Mouse (Mus musculus) ovary, postnatal 36 days (tissue): ENCODE results near the gene Cers5.
"Not testable (repeated sequence)": the region's sequence is repeated elsewhere in the genome, so short reads cannot be mapped to it uniquely, and the experiment has no call there.

ENCODE experiments used
- DNase-seq: peaks from one replicate; pipeline ENCODE4 v3.0.0; 2022; ENCODE audit warnings: low spot score, mixed read lengths

The Cers5 gene

DNA sequence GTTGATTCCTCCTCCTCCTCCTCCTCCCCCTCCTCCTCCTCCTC lies at the start of gene Cers5:
Gene Cers5 (minus strand): TSS at position 5 of the 44 bp plus-strand sequence.
- not testable (repeated sequence) for DNase-seq

DNA sequence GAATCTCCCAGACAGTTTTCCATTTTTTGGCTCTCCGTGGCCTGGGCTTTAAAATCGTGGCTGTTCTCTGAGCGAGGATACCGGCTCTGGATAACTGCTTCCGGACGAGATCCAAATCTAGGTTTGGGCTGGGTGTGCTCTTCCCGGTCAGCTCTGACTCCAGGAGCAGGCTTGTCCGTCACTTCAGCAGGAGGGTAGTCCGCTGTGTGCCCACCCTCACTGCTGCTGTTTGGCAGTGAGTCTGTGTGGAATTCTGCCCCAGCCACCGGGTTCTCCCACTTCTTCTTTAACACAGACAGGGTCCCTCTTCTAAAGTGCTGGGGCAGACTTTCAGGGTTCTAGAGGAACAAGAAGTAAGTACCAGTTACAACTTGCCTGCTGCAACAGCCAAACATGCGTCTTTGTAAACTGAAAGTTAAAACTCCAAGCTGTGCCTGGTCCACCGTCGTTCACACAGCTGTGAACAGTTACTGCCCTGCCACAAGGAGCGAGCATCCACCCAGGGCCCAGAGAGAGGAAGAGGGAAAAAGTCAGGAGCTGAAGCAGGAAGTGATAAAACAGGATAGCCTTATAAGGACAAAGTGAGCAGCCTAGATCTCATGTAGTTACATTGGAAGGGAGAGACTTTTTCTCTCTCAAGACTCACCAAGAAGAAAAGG lies 47.1 kb upstream of the Cers5 start:
- DNase-seq: peak; percentile 43

DNA sequence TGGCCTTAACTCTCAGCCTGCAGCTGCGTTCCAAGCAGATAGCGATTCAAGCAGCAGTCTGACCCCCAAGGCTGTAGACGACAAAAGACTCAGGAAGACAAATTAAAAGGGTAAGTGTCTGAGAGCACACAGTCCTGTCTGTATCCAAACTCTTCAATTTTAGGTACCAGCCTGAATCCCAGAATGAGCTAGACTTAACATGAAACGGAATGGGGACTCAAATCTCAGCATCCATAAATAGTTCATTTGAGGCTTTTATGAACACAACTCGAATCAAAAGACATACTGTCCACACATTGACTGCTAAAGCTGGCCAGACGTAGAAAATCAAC lies 46.4 kb upstream of the Cers5 start:
- no peak for DNase-seq

DNA sequence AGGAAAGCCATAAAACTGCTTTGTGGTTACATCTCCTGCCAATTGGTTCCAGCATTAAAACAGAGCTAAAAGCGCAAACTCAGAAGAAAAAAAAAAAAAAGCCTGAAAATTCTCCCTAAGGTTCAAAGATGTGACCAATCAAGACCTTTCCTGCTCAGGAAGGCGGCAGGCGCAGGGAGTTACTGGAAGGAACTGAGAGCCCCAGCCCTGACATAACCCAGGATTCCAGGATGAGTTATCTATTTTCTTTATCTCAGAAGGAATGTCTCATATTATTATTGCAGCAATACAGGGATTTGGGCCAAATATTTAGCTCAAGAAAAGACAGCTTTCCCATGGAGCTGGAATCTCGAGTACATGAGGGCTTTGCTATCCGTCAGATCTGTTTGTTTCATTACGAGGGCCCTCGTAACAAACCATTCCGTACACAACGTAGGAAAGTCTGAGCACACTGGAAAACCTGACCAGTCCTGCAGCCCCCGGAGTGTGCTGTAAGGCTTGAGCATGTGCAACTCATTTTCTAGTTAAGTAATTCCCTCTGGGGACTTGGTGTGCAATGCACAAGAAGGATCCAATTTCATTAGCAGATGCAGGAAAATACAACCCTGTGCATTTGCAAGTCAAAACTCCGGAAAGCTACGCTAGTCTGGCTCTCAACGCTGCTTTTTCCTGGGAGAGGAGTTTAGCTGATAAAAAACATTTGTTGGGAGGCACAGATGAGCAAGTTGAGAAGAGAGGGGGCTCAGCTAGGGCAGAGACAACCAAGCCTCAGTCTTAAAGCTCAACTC lies 45.8 kb upstream of the Cers5 start:
- DNase-seq: peak; percentile 16

DNA sequence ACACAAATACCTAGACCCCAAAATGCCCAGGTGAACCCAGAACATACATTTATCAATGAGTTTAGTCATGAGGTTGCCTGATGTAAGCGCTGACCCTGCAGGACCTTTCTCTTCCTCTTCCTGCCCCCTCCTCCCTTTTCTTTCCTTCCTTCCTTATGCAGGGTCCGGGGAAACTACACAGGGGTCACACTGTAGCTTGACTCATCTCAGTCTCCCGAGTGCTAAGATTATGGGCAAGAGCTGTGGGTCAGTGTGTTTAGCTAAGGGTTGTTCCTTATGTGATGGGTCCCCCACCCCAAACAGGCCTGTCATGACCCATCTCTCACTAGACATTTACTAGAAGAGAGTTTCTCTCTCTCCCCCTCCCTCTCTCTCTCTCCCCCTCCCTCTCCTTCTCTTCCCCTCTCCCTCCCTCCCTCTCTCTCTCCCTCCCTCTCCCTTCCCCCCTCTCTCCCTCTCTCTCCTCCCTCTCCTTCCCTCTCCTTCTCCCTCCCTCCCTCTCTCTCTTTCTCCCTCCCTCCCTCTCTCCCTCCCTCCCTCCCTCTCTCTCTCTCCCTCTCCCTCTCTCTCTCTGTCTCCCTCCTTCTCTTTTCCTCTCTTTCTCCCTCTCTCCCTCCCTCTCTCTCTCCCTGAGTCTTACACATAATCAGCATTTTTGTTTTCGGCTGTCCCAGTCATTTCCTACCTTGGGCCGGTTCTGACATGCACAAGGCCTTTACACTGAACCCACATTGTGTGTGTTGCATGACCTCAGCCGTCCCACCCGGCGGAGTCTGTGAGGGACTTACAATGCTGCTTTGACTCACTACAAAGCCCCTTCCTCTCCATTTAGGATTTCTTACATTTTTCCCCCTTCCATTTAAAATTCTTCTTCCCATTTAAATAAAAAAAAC lies 44.9 kb upstream of the Cers5 start:
- no peak for DNase-seq

DNA sequence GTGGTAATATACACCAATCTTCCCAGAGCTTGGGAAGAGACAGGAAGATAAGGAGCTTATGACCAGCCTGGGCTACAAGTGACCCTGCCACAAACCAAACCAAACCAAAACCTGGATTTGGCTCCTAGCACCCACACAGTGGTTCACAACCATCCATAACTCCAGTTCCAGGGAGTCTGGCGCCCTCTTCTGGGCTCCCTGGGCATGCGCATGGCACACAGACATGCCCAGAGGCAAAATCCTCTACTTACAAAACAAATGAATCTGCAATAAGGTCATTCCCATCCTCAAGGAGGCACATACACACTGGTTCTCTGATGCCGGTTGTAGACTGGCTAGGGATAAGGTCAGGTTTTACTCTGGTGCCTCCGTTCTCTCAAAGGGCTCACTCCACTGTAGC lies 43.3 kb upstream of the Cers5 start:
- DNase-seq: no peak

DNA sequence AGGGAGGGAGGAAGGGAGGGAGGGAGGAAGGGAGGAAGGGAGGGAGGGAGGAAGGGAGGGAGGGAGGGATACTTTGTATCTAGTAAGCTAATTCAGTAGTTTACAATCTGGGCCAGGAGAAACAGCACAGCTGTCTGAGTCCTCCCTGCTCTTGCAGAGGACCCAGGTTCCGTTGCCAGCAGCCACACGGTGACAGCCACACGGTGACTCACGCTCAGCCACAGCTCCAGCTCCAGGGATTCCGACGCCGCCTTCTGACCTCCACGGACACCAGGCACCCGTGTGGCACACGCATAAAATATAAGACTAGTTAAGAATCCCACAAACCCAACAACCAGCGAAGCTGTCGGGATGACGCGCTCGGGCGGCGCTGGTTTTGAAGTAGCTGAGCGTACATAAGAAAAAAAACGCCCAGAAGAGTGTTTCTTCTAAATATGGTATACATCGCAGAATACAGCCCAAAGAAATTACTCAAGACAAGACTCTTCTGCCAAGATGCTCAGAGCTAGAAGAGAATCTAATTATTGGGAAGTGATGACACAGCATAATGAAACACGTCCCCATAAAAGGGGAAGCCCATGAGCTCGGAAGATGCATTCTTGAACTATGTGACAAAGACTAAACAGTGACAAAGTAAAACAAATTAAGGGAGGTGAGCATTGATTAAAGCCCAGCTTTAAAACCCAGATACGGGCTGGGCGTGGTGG lies 42.0 kb upstream of the Cers5 start:
- DNase-seq: no peak

DNA sequence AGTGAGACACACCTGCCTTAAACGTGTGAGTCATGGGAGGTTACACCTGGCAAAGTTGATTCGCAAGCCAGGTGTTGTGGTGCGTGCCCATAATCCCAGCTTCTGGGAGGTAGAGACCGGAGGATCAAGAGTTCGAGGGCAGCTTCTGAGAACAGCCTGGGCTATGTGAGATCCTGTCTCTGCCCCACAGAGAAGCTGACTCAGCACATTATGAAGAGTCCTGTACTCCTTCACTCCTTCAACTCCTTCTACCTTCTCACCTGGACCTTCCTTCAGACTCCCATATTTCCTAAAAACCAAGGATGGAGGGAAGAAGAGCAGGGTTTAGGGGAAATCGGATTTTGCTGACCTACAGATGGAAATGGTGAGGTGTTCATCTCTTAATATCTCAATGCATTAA lies 41.0 kb upstream of the Cers5 start:
- no peak for DNase-seq

DNA sequence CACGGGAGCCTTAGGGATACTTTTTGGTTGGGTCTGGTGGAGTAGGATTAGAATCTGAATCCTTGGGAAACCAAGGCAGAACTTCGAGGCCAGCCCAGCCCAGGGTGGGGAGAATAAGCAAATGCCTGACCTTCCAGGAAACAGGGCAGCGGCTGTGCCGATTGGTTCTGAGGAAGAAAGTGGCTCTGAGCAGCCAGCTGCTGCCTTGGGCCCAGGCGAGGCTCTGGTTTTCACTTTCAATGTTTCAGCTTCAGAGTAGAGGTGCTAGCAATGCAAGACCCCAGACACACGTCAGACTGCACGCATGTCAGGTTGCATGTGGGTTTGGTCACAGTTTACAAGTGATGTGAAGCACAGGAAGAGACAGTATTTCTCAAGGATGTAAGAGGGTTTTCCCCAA lies 39.4 kb upstream of the Cers5 start:
- DNase-seq: no peak

DNA sequence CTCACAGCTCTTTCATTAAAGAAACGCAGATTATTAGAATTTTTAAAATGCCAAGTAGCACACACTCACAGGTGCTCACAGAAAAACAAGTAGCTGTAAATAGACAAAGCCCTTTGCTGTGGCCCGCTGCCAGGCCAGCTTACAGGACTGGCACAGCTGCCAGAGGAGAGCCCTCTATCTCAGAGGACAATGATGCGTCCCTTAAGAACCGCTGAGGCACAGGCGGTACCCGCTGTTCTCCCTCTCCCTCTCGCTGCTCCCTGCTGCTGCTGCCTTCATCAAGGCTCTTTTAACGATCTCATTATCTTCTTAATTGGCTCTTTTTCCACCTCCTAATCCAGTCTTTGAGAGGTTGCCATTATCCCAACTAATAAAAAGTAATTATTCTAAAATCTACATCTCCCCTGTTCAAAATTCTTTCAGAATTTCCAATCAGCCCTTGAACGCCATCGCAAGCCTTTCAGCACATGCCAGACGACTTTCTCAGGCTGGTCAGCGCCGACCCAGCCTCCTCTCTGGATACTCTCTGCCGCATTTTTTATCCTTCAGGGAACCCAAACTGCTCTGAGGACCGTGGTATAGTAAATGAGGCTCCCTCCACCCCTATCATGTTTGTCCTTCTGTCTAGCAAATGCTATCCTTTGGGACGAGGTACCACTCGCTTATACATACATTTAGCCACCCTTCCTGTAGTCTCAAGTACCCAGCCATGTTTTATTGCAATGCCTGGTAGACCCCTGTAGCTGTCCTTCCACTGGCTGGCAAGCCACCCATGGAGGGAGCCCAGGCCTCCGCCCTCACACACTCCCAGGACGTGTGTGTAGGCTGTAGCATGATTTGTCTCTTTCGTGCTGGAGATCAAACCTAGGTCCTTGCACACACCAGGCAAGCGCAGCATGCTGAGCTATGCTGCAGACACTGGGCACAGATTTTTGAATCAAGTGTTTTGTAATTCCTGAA lies 35.4 kb upstream of the Cers5 start:
- no peak for DNase-seq

DNA sequence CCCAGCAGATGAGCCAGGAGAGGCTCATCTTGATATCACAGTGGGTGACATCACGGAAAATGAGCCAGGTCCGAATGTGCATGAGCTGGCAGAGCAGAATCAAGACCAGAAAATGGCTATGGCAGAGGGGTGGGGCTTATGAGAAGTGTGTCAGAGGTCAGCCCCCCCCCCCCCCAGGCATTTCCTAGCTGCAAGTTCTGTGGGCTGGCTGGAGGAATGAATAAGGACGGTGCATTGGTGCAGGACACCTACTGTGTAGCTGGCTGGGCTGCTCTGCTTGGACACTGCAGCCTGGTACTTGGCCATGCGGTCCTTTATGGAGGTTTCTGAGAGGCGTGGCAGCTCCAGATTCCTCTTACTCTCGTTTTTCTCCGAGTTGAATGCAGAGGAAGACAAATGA lies 33.5 kb upstream of the Cers5 start:
- no peak for DNase-seq

DNA sequence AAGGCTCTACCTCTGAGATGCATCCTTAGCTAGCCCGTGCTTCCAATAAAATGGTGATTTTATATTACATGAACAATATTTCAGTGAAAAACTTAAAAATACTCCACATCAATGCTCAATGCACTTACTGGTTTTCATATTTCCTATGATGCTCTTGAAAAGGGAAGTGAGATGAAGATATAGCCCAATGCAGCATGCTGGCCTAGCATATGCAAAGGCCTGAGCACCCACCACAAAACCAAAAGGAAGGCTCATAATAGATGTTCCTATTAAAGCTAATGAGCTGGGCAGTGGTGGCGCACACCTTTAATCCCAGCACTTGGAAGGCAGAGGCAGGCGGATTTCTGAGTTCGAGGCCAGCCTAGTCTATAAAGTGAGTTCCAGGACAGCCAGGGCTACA lies 33.0 kb upstream of the Cers5 start:
- DNase-seq: no peak

DNA sequence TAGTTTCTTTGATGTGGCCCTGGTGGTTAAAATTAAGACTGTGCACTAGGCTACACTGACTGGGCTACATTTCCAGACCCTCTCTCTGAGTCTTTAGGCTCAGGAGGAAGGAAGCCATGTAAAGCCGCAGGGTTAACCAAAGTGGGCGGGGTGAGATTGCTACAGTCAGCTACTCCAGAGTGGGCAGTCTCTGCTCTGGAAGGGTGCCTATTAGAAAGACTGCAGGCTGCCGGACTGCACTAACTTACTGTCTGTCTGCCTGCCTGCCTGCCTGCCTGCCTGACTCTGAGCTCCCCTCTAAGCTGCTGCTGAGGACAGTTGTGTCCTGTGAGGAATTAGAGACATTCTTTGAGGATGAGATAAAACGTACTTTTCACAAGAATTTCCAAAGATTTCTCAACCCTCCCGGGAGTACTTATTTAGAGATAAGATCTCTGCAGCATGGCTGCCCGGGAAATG lies 30.5 kb upstream of the Cers5 start:
- no peak for DNase-seq

DNA sequence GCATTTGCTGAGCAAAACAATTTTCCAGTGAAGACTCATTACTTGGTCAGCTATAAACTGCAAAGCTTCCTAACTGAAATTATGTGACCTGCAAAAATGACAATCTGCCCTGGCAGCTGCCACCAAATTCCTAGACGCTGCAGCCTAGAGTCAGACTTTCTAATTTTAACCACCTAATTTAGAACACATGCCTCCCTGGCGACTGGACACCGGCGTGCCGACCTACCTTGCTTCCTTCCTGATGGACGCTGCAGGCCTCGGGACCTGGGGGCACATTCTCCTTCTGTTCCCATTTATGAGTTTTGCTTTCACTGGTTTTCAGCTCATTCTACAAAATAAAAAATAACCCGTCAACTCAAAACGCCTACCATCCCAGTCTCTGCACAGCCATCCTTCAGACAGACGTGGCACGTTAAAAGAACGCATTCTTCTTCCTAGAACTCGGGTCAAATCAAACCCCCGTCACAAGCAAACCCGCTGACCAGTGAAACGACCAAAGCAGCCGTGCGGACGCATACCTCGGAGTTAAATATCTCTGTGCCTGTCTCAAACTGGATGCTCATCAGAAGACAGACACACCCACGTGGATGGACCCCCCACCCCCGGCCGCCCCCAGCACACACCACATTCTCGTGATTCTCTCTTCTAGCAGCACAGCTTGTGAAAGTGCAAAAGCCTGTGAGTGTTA lies 29.3 kb upstream of the Cers5 start:
- DNase-seq: no peak

DNA sequence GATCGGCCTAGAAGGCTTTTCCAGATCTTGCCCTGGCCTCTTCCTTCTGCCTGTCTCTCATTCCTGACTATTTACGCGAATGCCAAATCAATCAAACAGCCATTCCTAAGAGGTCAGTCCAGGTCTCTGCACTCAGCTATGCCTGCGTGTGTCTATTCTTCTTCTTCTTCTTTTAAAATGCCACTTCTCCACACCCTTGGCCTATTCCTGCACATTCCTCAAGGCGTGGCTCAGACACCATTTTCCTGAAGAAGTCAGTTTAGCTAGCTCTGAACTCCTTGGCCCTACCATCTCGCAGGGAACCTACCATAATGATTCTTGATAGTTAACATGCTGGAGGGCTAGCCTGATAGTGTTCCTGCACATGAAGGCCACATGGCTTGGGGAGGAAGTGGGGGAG lies 27.0 kb upstream of the Cers5 start:
- no peak for DNase-seq

DNA sequence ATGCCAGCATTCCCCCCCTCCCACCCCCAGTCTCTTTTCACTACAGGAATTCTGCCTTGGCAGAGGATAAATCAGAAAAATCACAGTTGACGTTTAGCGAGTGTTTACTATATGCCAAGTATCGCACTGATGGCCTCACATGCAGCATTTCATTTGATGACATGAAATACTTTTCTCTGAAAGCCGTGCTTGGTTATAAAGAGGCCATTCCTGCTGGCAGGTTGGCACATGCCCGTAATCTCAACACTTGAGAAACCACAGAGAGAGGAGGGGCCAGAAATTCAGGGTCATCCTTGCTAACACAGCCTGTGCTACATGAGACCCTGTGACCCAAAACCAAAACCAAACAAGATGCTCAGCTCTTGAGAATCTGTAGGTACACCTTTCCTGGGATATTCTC lies 25.2 kb upstream of the Cers5 start:
- no peak for DNase-seq

DNA sequence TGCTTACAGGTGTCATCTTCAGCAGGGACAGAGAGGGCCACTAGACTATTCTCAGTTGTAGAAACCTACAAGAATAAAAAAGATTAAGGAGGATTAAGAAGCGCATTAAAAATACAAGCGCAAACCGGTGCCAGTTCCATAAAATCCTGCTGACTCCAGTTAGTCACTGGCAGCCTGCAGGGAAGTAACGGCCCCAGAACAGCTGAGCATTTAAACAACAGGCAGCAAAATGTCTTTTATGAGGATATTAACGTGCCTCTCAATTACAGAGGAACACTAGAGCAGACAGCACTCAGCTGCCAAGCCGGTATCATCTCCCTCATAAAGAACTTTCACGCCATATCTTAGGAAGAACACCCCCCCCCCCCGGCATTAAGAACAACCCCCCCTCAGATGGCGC lies 24.1 kb upstream of the Cers5 start:
- DNase-seq: no peak

DNA sequence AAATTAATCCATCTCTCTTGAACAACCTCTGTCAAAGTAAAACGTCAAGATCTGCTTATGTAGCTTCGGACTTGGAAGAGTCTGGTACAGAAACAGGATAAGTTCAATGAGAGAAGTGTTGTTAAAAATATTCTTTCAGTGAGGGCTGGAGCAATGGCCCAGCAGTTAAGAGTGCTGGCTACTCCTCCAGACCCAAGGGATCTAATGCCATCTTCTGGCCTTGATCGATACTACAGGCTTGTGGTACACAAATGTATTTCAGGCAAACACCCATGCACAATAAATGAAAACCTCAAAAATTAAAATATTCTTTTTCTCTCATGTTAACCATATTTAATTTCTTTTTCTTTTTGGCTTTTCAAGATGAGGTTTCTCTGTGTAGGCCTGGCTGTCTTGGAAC lies 23.4 kb upstream of the Cers5 start:
- no peak for DNase-seq

DNA sequence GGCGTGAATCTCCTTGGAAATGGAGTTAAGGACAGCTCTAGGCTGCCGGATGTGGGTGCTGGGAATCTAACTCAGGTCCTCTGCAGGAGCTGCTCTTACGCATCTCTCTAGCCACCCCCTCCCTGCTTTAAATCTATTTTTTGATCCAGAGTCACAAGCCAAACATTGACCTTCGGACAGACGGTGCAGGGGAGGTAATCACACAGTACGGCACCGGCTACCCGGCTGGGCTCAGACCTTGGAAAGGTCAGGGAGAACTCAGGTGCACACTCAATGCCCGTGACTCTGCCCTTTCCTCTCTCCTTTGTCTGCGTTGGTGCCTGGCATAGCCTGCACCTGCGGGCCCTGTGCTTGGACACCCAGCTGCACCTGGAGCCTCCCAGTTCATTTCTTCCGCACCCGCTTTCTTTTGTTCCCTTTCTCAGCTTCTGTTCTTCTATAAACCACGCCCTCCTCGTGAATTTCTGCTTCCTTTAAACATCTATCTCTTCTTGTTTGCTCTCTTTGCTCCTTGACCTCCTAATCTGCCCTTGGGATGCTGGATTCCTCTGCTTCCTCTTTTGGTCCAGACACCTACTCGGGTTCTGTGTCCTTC lies 19.6 kb upstream of the Cers5 start:
- no peak for DNase-seq

DNA sequence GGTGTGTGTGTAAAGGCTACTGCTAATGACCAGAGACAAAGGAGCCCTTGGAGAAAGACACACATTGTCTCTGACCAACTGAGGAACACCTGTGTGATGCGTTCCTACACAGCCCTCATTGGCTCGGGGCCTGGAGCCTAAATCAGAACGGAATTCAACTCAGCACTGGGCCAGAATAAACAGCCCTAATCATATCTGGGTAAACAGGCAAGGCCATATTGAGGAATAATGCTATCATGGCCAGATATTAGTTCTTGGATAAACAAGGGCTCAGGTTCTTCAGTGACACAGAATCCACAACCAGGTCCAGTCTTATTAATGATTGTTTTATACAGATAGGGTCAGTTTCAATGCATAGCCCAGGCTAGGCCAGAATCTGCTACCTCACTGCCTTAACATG lies 18.3 kb upstream of the Cers5 start:
- no peak for DNase-seq

DNA sequence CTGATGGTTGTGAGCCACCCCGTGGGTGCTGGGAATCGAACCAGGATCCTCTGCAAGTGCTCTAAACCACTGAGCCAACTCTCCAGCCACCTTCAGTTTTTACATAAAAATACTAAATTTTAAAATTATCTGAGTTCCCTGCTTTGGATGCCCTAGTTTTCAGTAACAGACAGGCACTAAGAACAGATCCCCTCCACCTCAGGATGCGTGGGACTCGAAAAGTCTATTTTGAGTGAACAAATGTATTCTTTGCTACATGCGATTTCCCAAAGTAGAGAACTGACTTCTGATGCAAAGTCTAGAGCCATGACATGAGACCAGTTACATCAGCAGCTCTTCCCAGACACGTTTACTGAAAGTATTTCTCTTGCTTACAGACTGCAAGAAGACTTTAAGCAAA lies 17.8 kb upstream of the Cers5 start:
- no peak for DNase-seq
